Mouse (Mus musculus): Measurements from ENCODE around the gene Foxn2. TPM values are rescaled to one million over a fixed set of nuclear protein-coding genes. Genes with fewer than 3 reads are reported as not detected.

Foxn2 gene
- polyA plus RNA-seq, 1 experiment from 2014 or later = 12.4 TPM

- peaks cover 11% of the 10 kb centered on the region for H3K4me1 ChIP-seq (replicated peaks)
- no peak overlapping the region for H3K4me3 ChIP-seq
- peaks cover 22% of the 10 kb centered on the region for H3K36me3 ChIP-seq
- no peaks in the 10 kb centered on the region for H3K9me3 ChIP-seq (replicated peaks)
- H3K27me3 ChIP-seq (replicated peaks) = no peaks in the 10 kb centered on the region
- no peak overlapping the region for H3K9ac ChIP-seq
- no peak for ATAC-seq (ENCODE audit: insufficient number of reproducible peaks, low FRiP score)
- H3K4me2 ChIP-seq = no peak overlapping the region
- 90% methylated on average over 9 of the region's 9 CpGs for WGBS
- no peak overlapping the region for H3K27ac ChIP-seq (ENCODE audit: poor library complexity, severe bottlenecking)
Observed at GRCm38 (mm10) chr17:88493551-88493950, 53.0 kb downstream of the Foxn2 start.

- Histone ChIP-seq H3K36me3 (peaks cover 22% of the 10 kb centered on the region), H3K4me2 (no peak overlapping the region), H3K9ac (no peak overlapping the region), H3K9me3 (replicated peaks) (no peaks in the 10 kb centered on the region), H3K27me3 (replicated peaks) (no peaks in the 10 kb centered on the region), H3K4me3 (no peak overlapping the region), H3K27ac (ENCODE audit: poor library complexity, severe bottlenecking) (no peak overlapping the region), H3K4me1 (replicated peaks) (peaks cover 11% of the 10 kb centered on the region)
- no peak for ATAC-seq (ENCODE audit: insufficient number of reproducible peaks, low FRiP score)
- WGBS = 51% methylated on average over 14 of the region's 14 CpGs
Observed at GRCm38 (mm10) chr17:88494121-88494771, 53.7 kb downstream of the Foxn2 start.

- Histone ChIP-seq H3K27me3 (replicated peaks) (no peaks in the 10 kb centered on the region), H3K4me1 (replicated peaks) (peaks cover 11% of the 10 kb centered on the region), H3K9ac (no peak overlapping the region), H3K4me3 (no peak overlapping the region), H3K9me3 (replicated peaks) (no peaks in the 10 kb centered on the region), H3K4me2 (no peak overlapping the region), H3K27ac (ENCODE audit: poor library complexity, severe bottlenecking) (no peak overlapping the region), H3K36me3 (peaks cover 22% of the 10 kb centered on the region)
- WGBS = 92% methylated on average over 10 of the region's 10 CpGs
- ATAC-seq (ENCODE audit: insufficient number of reproducible peaks, low FRiP score) = no peak
Observed at GRCm38 (mm10) chr17:88494772-88495132, 54.2 kb downstream of the Foxn2 start.

- H3K9ac ChIP-seq = no peak overlapping the region
- no peaks in the 10 kb centered on the region for H3K9me3 ChIP-seq (replicated peaks)
- peaks cover 4% of the 10 kb centered on the region; the same call in 1 of the 2 replicates for H3K36me3 ChIP-seq
- no peak overlapping the region for H3K4me2 ChIP-seq
- no peak for ATAC-seq (ENCODE audit: insufficient number of reproducible peaks, low FRiP score)
- H3K27ac ChIP-seq (ENCODE audit: poor library complexity, severe bottlenecking) = no peak overlapping the region
- no peaks in the 10 kb centered on the region for H3K27me3 ChIP-seq (replicated peaks)
- 80% methylated on average over 5 of the region's 5 CpGs for WGBS
- H3K4me3 ChIP-seq = no peak overlapping the region
- peaks cover 11% of the 10 kb centered on the region for H3K4me1 ChIP-seq (replicated peaks)
Observed at GRCm38 (mm10) chr17:88498090-88498682, 57.7 kb downstream of the Foxn2 start.

GRCm38 (mm10) chr17:88504056-88504455, 63.5 kb downstream of the Foxn2 start:
- Histone ChIP-seq H3K36me3 (no peaks in the 10 kb centered on the region; the same call in 1 of the 2 replicates), H3K27ac (ENCODE audit: poor library complexity, severe bottlenecking) (no peak overlapping the region), H3K9ac (no peak overlapping the region), H3K4me2 (no peak overlapping the region), H3K27me3 (replicated peaks) (no peaks in the 10 kb centered on the region), H3K4me1 (replicated peaks) (peaks cover 12% of the 10 kb centered on the region), H3K9me3 (replicated peaks) (no peaks in the 10 kb centered on the region), H3K4me3 (no peak overlapping the region)
- ATAC-seq (ENCODE audit: insufficient number of reproducible peaks, low FRiP score) = no peak
- WGBS = 88% methylated on average over 13 of the region's 13 CpGs

- Histone ChIP-seq H3K36me3 (no peaks in the 10 kb centered on the region), H3K4me3 (no peak overlapping the region), H3K4me1 (replicated peaks) (peaks cover 15% of the 10 kb centered on the region), H3K9ac (no peak overlapping the region), H3K27me3 (replicated peaks) (no peaks in the 10 kb centered on the region), H3K4me2 (no peak overlapping the region), H3K9me3 (replicated peaks) (no peaks in the 10 kb centered on the region), H3K27ac (ENCODE audit: poor library complexity, severe bottlenecking) (no peak overlapping the region)
- 40% methylated on average over 10 of the region's 10 CpGs for WGBS
- ATAC-seq (ENCODE audit: insufficient number of reproducible peaks, low FRiP score) = no peak
Observed at GRCm38 (mm10) chr17:88505275-88505723, 64.8 kb downstream of the Foxn2 start.

- WGBS = 89% methylated on average over 15 of the region's 15 CpGs
Observed at GRCm38 (mm10) chr17:88505941-88506340, 65.4 kb downstream of the Foxn2 start.

GRCm38 (mm10) chr17:88507376-88507775, 66.9 kb downstream of the Foxn2 start:
- Histone ChIP-seq H3K36me3 (no peaks in the 10 kb centered on the region), H3K9me3 (replicated peaks) (0 out of 2 replicates have a peak, but pooled peaks cover 2% of the 10 kb centered on the region), H3K27me3 (replicated peaks) (no peaks in the 10 kb centered on the region), H3K4me2 (no peak overlapping the region), H3K27ac (ENCODE audit: poor library complexity, severe bottlenecking) (no peak overlapping the region), H3K4me1 (replicated peaks) (peaks cover 15% of the 10 kb centered on the region), H3K4me3 (no peak overlapping the region), H3K9ac (no peak overlapping the region)
- 74% methylated on average over 10 of the region's 10 CpGs for WGBS
- ATAC-seq (ENCODE audit: insufficient number of reproducible peaks, low FRiP score) = no peak

More at GRCm38 (mm10) chr17:88505941-88506340, 65.4 kb downstream of the Foxn2 start:
- H3K4me3 ChIP-seq = no peak overlapping the region
- peaks cover 15% of the 10 kb centered on the region for H3K4me1 ChIP-seq (replicated peaks)
- H3K9me3 ChIP-seq (replicated peaks) = no peaks in the 10 kb centered on the region
- no peak overlapping the region for H3K4me2 ChIP-seq
- no peaks in the 10 kb centered on the region for H3K27me3 ChIP-seq (replicated peaks)
- no peak overlapping the region for H3K27ac ChIP-seq (ENCODE audit: poor library complexity, severe bottlenecking)
- no peak for ATAC-seq (ENCODE audit: insufficient number of reproducible peaks, low FRiP score)
- H3K36me3 ChIP-seq = no peaks in the 10 kb centered on the region
- H3K9ac ChIP-seq = no peak overlapping the region

GRCm38 (mm10) chr17:88508846-88509508, 68.5 kb downstream of the Foxn2 start:
- WGBS = 26% methylated on average over 12 of the region's 12 CpGs
- Histone ChIP-seq H3K36me3 (no peaks in the 10 kb centered on the region), H3K9ac (peak overlapping the region; percentile 48; the same call in 1 of the 2 replicates), H3K4me1 (replicated peaks) (peaks cover 15% of the 10 kb centered on the region), H3K4me3 (peak overlapping the region; percentile 19), H3K27me3 (replicated peaks) (no peaks in the 10 kb centered on the region), H3K9me3 (replicated peaks) (0 out of 2 replicates have a peak, but pooled peaks cover 2% of the 10 kb centered on the region), H3K27ac (ENCODE audit: poor library complexity, severe bottlenecking) (no peak overlapping the region), H3K4me2 (peak overlapping the region; percentile 62)
- peak; percentile 63 for ATAC-seq (ENCODE audit: insufficient number of reproducible peaks, low FRiP score)

GRCm38 (mm10) chr17:88509999-88510398, 69.5 kb downstream of the Foxn2 start:
- no peaks in the 10 kb centered on the region for H3K36me3 ChIP-seq
- no peak for ATAC-seq (ENCODE audit: insufficient number of reproducible peaks, low FRiP score)
- no peak overlapping the region for H3K4me2 ChIP-seq
- H3K9me3 ChIP-seq (replicated peaks) = 0 out of 2 replicates have a peak, but pooled peaks cover 2% of the 10 kb centered on the region
- H3K4me3 ChIP-seq = no peak overlapping the region
- H3K9ac ChIP-seq = no peak overlapping the region
- 74% methylated on average over 3 of the region's 3 CpGs for WGBS
- no peak overlapping the region for H3K27ac ChIP-seq (ENCODE audit: poor library complexity, severe bottlenecking)
- H3K27me3 ChIP-seq (replicated peaks) = no peaks in the 10 kb centered on the region
- H3K4me1 ChIP-seq (replicated peaks) = peaks cover 15% of the 10 kb centered on the region

GRCm38 (mm10) chr17:88511095-88511551, 70.6 kb downstream of the Foxn2 start:
- no peaks in the 10 kb centered on the region for H3K27me3 ChIP-seq (replicated peaks)
- H3K4me1 ChIP-seq (replicated peaks) = peaks cover 10% of the 10 kb centered on the region
- no peak overlapping the region for H3K27ac ChIP-seq (ENCODE audit: poor library complexity, severe bottlenecking)
- 17% methylated on average over 10 of the region's 10 CpGs for WGBS
- ATAC-seq (ENCODE audit: insufficient number of reproducible peaks, low FRiP score) = no peak
- H3K9me3 ChIP-seq (replicated peaks) = 0 out of 2 replicates have a peak, but pooled peaks cover 2% of the 10 kb centered on the region
- H3K4me2 ChIP-seq = no peak overlapping the region
- H3K36me3 ChIP-seq = no peaks in the 10 kb centered on the region
- H3K4me3 ChIP-seq = no peak overlapping the region
- no peak overlapping the region for H3K9ac ChIP-seq

Data from heart, embryonic 12.5 days (tissue).